Mouse (Mus musculus): ENCODE measurements around the gene Apba1.

GRCm38 (mm10) chr19:23941422-23941949 is 182.8 kb downstream of the Apba1 start:
- TF ChIP-seq CTCF (IDR thresholded peaks at IDR 0.05; ENCODE audit: low read depth): no peak
- no peak for TF ChIP-seq EP300 (IDR thresholded peaks at IDR 0.05; ENCODE audit: low read depth)
